Mouse (Mus musculus): ENCODE results near the gene Sparcl1.

GRCm38 (mm10) chr5:104074388-104074787 is 39.1 kb downstream of the Sparcl1 start:
- no peak for TF ChIP-seq POLR2A (IDR thresholded peaks at IDR 0.05; ENCODE audit: insufficient read depth, low read depth, low read length)
- TF ChIP-seq CTCF (IDR thresholded peaks at IDR 0.05), result peak; percentile 95
